Mouse (Mus musculus) kidney, adult 2 months (tissue): ENCODE results near the gene Rtl9.

Experiments used
- CTCF ChIP-seq: fragments of 200-500 bp; conservative IDR thresholded peaks from 2 replicates; pipeline ENCODE4 v1.5.1; 2011; ENCODE audit warnings: low read depth, mild to moderate bottlenecking, control low read depth, low read length, moderate library complexity, mixed read lengths; ENCODE audit not compliant: insufficient read depth, insufficient read length
- POLR2A ChIP-seq: fragments of 200-500 bp; IDR thresholded peaks from one replicate; pipeline ENCODE4 v1.6.1; 2011; ENCODE audit warnings: low read depth, low read length, control low read depth

GRCm38 (mm10) chrX:143088225-143088624 is 11.2 kb upstream of the Rtl9 start:
- TF ChIP-seq CTCF (no peak), POLR2A (no peak)
